Mouse (Mus musculus): ENCODE measurements at regions not wholly inside any gene's neighbourhood (a gene's known extent, or its start where the extent isn't known, plus 50 kb on each side); places are given as distances from the start of the nearest gene placed in this dataset.

GRCm38 (mm10) chr11:31754416-31754815 lies 82.7 kb upstream of the Bod1 start:
- TF ChIP-seq CTCF (IDR thresholded peaks at IDR 0.05; ENCODE audit: low read depth, low read length) (no peak), POLR2A (IDR thresholded peaks at IDR 0.05; ENCODE audit: insufficient read depth, low read length) (no peak), EP300 (IDR thresholded peaks at IDR 0.05; ENCODE audit: insufficient read depth, low read depth, low read length) (no peak)

Data from ES-Bruce4 (cell line).